Mouse (Mus musculus): ENCODE measurements around the gene Mad2l1bp. TPM values are rescaled to one million over a fixed set of nuclear protein-coding genes. Genes with fewer than 3 reads are reported as not detected.

Mad2l1bp gene
- 10 to 100 TPM; 16.5 to 22.1 (median 18.8) TPM for total RNA-seq (2022)

DNA sequence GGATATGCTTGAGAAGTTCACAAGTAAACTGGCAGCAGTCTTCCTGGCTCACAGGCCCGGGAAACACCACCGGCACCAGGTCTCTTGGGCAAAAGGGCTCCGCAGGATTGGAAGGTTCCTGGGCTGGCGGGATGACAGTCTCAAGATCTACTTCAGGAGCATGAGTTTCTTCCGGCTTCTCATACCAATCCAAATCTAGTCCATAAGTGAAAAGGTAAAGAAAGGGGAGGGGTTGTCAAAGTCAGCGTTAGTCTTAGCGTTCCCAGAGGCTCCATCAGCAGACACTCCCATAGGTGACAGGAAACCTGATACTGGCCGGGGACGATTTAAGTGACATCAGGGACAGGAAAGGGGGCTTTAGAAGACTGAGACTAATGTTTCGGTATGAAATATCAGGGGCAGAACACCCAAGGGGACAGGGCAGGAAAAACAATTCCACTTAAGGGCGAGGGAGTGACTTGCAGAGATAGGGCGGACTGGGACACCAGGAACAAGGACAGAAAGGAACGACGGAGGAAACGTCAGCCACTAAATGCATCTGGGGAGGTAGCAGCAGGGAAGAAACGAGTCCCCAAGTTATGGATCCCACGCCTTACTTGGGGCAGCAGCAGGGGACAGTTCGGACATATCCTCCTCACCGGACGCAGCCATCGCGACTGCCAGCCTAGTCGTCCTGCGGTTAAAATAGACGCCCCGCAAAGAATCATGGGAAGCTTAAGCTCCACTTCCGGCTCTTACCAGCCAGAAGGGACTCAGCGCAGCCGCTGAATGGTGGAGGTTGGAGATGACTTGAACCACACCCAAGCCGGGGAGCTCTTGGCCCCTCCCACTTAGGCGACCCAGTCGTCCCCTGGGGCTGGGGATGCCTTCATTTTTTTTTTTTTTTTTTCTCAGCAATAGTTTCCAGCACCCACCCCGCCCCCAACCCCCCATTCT, at the start of gene Mad2l1bp:
Gene Mad2l1bp, minus strand, starts transcription at position 707 of the 936 bp plus-strand sequence.
- peak; percentile 89 for DNase-seq

DNA sequence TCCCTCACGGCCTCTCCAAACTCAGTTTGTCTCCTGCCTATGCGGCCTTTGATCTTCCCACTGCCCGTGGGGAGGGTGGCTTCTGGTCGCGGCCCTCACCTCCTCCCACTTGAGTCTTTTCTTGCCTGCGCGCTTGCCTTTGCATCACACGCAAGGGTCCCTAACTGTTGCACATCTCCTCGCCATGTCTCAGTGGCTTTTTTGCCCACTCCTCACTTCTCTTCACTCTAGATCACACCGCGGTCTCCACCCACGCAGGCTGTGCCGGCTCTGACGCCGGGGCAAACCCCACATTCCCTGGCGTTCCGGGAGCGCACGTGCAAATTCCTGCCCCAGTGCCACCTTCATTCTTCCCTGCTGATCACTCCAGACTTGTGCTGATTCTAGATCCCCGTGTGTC, 49.7 kb upstream of the Mad2l1bp start:
- no peak for DNase-seq

DNA sequence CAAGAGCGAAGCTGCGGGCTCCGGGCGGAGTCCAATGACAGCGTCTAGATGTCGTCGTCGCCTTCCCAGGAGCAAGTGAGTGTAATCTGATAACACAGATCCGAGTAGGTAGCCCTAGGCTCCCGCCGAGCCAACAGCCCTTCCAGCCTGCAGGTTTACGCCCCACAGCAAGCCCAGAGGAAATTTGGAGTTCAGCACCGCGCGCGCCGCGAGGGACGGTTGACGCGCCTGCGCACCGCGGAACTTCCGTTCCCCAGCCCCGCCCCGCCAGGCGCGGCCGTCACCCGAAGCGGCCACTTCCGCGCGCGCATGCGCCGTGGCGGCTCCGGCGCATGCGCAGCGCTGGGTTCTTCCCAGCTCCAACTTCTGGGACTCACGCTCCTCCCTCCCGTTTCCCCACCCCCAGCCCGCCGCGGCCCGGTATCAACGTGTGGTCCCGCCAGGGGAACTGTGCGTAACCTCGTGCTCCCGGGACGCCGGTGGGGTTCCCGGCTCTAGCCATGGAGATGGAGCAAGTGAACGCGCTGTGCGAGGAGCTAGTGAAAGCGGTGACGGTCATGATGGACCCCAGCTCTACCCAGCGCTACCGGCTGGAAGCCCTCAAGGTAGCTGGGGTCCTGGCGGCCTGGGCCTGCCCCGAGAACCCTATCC, 49.2 kb upstream of the Mad2l1bp start, which contains the start of the genes Polh and Xpo5:
Gene Polh, minus strand, starts transcription at position 225 of the 651 bp plus-strand sequence.
Gene Xpo5, plus strand, starts transcription at position 362 of the 651 bp plus-strand sequence.
- DNase-seq, result peak; percentile 90

DNA sequence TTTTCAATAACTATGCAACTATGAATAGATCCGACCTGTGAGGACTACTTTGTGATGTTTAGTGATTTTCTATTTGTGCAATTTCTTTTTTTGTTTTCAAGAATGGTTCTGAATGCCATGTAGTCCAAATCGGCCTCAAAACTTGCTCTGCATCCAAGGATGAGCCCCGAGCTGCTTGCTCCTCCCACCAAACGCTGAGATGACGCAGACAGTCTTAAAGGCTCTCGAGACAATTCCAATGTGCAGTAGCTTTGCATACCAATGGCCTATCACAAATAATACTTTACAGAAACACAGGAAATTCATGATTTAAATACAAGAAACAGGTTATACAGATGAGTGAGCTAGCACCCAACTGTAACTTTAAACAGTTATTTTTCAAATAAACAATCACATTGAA, 47.8 kb upstream of the Mad2l1bp start:
- DNase-seq, result peak; percentile 24

DNA sequence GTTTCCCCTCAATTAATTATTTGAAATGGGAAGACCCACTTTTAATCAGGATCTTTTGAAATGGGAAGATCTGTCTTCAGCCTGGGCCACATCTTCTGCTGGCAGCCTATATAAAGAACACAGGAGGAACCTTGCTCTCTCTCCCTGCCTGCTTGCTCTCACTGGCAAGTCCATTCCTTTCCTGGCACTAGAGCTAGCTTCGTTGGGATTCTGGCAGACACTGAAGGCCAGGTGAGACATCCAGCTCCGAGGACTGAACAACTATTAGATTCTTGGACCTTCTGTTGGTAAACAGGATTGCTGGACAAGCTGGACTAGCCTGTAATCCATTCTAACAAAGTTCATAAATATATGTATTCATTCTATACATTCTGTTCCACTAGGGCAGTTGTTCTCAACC, 35.5 kb upstream of the Mad2l1bp start:
- DNase-seq, result no peak

DNA sequence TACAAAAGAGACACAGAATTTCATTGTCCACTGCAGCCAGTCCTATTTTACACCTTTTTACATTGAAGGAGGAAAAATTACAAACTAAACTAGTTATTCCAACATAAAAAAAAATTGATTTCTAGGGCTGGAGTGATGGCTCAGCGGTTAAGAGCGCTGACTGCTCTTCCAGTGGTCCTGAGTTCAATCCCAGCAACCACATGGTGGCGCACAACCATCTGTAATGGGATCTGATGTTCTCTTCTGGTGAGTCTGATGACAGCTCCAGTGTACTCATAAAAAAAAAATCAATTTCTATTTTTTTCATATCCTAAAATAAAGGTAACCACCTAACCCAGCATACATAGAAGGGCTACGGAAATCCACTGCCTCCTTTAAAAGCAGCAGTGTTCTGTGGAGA, 28.9 kb upstream of the Mad2l1bp start:
- DNase-seq, result no peak

DNA sequence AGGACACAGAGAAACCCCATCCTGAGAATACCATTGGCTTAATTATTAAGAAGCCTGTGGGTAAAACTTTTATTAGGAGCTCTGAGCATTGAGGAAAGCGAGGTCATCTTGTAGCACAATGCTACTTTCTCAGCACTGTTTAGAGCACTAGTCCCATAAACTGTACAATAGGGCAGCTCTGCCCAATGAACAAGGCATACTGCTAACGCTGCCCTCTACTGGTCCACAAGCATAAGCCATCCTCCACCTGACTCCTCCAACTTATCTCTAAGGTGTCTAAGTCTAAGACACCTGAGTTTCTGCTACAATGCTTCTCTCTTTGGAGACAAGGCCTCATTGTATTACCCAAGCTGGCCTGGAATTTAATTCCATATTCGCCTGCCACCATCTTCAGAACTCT, 17.2 kb upstream of the Mad2l1bp start:
- no peak for DNase-seq

DNA sequence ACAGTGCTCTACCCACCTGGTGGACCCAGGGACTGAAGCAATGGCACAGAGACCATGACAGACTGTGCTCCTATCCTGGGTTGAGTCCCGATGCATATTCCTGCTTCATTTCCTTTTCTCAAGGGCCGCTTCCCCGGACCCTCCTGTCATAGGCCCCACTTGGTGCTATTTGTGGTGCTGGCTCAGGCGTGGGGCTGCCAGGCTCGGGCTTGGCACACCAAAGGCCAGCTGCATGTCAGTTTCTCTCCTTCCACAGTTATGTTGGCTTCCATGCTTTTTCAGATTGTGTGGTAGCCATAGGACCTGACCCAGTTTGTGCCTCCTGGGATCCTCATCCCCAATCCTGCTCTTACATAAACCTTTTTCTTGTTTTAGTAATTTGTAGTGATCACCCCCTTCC, 15.4 kb upstream of the Mad2l1bp start:
- DNase-seq, result no peak

DNA sequence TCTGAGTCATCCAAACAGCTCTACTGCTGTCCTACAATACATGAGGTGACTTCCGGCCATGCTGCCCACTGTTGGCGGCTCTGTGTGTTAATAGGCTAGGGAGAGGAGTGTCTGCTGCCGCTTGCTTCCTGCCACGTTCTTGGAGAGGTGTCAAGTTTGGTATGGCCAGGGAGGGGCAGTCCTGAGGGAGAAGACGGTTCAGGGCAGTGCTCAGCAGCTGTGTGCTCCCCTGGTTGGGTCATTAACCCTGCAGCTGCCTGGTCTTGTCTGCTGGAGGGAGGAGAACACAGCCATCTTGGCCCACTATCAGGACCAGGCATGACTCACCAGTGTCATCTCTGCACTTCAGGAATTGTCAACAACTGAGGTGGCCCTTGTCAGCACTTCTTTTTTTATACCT, 15.0 kb upstream of the Mad2l1bp start:
- DNase-seq, result no peak

DNA sequence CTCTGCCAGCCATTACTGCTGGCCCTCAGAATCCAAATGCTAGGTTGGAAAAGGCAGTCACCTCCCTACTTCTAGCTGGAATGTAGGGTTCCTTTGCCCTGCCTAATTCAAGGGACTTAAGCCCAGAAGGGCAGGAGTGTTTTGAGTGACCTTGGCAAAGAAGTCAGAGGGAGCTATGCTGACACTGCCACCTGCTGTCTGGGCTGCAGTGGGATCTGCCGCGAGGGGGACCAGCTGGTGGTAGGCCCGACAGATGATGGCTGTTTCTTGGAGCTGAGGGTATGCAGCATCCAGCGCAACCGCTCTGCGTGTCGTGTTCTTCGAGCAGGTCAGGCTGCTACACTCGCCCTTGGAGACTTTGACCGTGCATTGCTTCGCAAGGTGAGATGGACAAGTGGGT, 13.7 kb upstream of the Mad2l1bp start:
- DNase-seq, result no peak

DNA sequence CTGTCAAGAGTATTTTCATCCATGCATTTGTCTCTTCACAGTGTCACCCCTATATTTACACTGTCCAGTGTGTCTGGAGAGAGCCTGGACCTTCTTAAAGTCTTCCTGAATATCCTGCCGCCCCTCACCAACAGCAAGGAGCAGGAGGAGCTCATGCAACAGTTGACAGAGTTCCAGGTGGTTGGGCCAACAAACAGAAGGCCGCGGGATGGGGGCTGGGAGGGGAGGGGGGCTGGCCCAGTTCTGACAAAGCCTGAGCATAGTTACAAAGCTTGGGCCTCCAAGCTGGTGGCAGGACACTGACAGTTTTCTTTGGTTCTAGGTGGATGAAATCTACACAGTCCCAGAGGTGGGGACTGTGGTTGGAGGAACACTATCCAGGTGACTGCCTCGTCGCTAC, 12.9 kb upstream of the Mad2l1bp start:
- DNase-seq, result no peak

DNA sequence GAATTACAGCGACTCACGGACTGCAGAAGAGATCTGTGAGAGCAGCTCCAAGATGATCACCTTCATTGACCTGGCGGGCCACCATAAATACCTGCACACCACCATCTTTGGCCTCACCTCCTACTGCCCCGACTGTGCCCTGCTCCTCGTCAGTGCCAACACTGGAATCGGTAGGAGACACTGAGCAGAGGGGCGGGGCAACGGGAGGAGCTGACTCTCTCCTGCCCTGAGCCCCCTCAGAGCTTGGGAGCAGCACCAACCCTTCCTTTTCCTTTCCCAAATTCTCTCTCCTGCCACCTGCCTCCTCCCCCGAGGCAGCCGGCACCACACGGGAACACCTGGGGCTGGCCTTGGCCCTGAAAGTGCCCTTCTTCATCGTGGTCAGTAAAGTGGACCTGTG, 12.1 kb upstream of the Mad2l1bp start:
- no peak for DNase-seq

DNA sequence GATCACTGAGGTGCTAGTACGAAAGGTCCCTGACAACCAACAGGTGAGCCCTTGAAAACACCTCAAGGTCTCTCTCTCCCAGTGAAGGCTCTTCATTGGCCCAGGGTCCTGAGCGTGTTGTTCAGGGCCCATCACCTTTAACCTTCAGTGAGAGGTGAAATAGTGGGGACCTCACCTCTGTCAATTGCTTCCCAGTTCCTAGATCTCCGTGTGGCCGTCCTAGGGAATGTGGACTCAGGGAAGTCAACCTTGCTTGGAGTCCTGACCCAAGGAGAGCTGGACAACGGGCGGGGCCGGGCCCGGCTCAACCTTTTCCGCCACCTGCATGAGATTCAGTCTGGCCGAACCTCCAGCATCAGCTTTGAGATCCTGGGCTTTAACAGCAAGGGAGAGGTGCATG, 11.4 kb upstream of the Mad2l1bp start:
- DNase-seq, result no peak

DNA sequence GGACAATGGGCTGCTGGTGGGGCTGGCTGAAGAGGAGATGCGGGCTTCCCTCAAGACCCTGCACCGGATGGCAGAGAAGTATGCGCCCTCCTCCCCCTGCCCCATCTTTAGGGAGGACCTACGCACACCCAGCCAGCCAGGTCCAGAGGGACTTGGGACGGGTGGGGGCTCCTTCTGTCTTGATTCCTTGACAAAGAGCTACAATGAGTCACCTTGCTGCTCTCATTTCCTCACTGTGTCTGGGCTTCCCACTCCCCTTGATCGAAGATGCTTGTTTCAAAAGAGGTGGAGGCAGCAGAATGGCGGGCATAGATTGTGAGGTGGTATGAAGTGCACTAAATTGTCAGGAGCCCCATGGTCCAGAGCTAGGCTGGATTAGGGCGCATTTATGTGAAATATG, 10.9 kb upstream of the Mad2l1bp start:
- DNase-seq, result no peak

DNA sequence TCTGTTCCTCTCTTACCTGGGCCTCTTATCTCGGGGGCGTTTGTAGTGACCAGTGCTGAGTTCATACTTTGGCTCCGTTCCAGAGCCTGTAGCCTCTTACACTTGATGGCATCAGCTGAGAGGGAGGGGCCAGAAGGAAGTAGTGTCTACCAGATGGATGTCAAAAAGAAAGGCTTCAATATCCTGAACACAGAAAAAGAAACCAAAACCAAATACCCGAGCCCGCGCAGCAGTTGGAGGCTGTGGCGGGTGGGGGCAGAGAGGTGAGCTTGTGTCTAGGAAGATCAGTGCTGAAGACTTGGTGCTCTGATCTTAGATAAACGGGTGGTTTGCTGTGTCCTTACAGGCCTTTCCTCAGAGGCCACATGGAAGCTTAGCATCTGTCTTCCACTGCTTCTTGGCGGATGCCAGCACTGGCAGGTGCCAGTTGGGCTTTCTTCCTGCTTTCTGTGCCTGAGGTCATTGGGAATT, 9.6 kb upstream of the Mad2l1bp start:
- DNase-seq, result no peak

DNA sequence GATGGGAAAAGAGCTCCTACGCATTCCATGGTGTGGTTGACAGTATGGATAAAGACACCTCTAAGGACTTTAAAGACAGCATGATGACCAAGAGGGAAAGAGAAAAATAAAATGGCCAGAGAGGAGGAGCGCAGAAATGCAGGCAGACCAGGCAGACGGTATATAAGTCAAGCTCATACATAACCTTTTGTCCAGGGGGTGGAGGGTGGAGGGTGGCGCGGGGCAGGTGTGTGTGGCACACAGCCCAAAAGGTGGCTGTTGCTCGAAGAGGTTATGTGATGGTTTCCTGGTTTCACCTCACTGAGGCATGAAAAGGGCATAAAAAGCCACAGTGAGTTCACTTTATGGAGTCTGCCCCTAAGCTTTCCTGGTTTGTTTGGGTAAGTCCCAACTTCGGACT, 9.2 kb upstream of the Mad2l1bp start:
- DNase-seq, result no peak

DNA sequence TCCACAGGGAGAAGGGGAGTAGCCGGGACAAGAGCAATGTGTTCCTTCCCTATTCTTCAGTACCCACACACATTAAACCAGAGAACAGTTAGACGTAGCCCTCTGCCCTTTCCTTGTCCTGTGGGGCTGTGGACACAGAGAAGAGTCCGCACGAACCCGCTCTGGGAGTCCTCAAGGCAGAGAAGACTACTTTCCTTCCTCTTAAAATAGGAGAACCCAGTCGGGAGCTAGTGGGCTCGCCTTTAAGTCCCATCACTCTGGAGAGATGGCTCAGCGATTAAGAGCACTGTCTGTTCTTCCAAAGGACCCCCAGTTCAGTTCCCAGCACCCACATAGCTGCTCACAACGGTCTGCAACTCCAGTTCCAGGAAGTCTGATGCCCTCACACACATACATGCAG, 8.4 kb upstream of the Mad2l1bp start:
- DNase-seq, result no peak

DNA sequence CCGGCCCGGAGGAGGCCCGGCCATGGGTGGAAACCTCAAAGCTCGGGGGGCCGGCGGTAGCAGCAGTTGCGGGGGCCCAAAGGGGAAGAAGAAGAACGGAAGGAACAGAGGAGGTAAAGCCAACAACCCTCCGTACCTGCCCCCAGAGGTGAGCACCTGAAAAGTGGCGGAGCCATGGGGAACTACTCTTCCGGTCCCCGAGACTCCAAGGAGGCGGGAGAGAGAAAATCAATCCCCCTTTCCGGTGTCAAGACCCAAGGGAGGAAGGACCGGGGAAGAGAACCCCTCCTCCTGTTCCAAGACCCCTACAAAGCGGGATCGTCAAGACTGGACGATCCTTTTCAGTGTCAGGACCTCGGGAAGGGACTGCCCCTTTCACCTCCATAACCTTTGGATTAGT, 7.8 kb upstream of the Mad2l1bp start:
- DNase-seq, result no peak

DNA sequence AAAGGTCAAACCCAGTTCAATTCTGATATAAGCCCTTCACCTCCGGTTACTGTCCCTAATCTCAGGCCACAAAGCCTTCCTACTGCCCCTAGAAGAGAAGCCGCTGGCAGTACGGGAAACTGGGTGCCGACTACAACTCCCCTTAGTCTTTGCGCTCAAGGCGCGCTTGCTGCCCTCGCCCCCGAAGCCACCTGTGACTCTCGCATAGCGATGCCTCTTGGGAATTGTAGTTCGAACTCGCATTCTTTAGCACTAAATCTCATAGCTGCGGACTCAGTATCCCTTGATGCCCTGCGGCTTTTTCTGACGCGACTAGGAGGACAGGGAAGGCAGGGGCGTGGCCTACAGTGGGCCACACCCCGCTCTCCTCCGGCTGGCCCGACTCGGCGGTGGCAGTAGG, 7.3 kb upstream of the Mad2l1bp start, which contains the start of gene Gtpbp2:
Gene Gtpbp2, plus strand, starts transcription at position 347 of the 400 bp plus-strand sequence.
- DNase-seq, result peak; percentile 98

DNA sequence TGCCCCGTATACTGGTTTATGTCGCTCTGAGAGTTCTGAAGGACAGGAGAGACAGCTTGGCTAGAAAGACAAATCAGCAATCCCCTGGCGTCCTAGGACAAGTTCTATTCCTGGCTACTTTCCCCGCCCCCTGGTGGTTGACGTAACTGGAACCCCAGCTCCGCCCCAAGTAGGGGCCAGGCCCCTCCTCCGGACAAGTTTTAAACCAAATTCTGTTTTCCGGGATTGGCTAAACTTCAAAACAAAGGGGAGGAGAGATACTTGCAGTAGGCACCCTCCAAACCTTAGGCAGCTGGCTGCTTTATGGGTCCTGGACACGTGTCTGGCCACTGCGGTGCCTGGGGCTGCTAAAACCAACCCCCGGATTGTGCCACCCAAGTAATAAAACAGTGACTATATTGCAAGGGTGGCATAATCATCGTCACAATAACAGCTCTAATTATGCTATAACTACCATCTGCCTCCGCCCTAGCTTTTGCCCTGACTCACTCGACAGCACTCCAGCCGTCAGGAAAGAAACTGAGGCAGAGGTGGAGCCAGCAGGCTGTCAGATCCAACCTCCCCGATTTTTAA, 6.8 kb upstream of the Mad2l1bp start:
- DNase-seq, result peak; percentile 95

DNA sequence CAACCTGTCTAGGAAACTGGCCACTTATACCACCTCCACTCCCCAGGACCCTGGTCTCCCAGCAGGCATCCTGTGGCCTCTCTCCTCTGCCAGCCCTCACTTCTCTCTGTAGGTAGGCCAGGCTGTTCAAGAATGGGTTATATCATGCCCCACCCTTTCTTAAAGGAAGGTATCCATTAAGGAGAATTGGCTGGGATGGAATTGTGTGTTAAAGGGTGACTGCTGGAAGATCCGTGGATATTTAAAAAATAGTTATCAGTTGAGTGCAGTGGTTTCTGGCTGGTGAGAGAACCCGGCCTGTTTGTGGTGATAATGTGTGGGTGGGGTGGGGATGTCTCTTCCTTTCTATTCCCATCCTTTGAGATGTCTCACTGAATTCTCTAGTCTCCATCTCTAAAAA, 5.9 kb upstream of the Mad2l1bp start:
- DNase-seq, result no peak

DNA sequence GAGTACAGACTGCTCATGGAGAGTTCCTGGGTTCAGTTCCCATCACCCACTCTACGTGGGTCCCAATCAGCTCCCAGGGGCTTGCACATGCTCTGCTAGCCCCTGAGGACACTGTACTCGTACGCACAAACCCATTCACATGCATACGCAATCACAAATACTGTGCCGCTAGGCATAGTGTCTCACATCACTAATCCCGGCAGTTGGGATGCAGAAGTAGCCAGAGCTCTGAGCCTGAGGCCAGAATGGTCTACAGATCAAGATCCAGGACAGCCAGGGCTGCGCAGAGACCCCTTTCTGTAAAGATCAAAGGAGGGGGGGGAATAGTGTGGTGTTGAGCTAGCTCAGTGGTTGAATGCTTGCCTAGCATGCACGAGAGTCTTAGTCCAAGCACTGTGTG, 3.8 kb upstream of the Mad2l1bp start:
- DNase-seq, result no peak

DNA sequence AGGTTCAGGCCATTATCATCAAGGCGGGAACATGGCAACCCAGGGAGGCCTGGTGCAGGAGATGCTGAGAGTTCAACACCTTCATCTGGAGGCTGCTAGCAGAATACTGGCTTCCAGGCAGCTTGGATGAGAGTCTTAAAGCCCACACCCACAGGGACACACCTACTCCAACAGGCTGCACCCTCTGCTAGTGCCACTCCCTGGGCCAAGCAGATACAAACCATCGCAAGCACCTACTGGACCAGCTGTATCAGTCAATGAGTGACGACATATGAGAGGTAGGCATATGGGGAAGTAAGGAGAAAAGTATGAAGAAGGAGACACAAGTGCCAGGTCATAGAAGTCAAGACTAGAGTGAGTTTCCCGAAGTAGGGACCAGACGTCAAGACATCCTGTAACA, 3.3 kb upstream of the Mad2l1bp start:
- no peak for DNase-seq

Data from adrenal gland, adult 8-10 months (tissue).